Mouse (Mus musculus) cerebellum, adult 9-10 months (tissue): ENCODE data around the gene Stap1.

Experiments
- DNase-seq: peaks from one replicate; pipeline ENCODE4 v3.0.0; 2022

The Stap1 gene

GRCm38 (mm10) chr5:86129828-86130227, 58.3 kb downstream of the Stap1 start:
- DNase-seq: no peak
